Mouse (Mus musculus) granulocyte monocyte progenitor cell, adult 5-6 weeks (primary cell): ENCODE measurements around the gene Pfn1. TPM values are rescaled to one million over a fixed set of nuclear protein-coding genes. Genes with fewer than 3 reads are reported as not detected.

Experiments used
- ATAC-seq: replicated peaks from 2 replicates; pipeline ENCODE4 v1.8.0; 2016; ENCODE audit warnings: mild to moderate bottlenecking, moderate TSS enrichment, inconsistent platforms; ENCODE audit not compliant: poor library complexity, severe bottlenecking
- total RNA-seq, 2 experiments: library from RNA; stranded (forward) in 1 of 2; stranded (reverse) in 1 of 2; fragments of 200-712, 200-1000 nt in 1 of 2; fragments of >200 nt in 1 of 2; fragmentation: Nextera tagmentation in 1 of 2; gene quantifications; 2 replicates each; pipeline ENCODE4 v1.2.3; 2014 to 2017

The Pfn1 gene
- total RNA-seq, 2 experiments from 2014 or later: 461 to 1,364 TPM

GRCm38 (mm10) chr11:70678576-70678975 lies 24.1 kb upstream of the Pfn1 start:
- ATAC-seq: no peak

- no peak for ATAC-seq
These were observed 23.6 kb upstream of the Pfn1 start for GRCm38 (mm10) chr11:70678092-70678491.

- peak; percentile 46 for ATAC-seq
These were observed 20.1 kb upstream of the Pfn1 start for GRCm38 (mm10) chr11:70674501-70674900.

DNA sequence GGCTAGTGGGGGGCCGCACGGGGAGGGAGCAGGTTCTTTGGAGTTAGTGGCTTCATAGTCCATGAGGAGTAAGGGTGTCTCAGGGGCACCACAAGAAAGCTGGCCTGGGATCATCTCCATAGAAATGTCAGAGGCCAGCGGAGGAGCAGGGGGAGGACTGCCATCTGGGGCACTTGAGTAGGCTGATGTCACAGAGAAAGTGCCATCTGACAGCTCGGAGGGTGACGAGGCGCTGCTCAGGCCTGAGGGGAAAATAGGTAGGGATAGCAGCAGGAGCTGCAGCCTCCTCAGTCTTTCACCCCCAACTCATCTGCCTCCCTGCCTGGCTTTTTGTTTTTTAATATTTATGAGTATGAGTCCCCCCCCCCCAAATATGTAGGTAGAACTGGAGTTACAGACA lies 19.6 kb upstream of the Pfn1 start:
- ATAC-seq: no peak

- ATAC-seq: no peak
These were observed 17.0 kb upstream of the Pfn1 start for GRCm38 (mm10) chr11:70671333-70672047.

GRCm38 (mm10) chr11:70670483-70670882 lies 16.0 kb upstream of the Pfn1 start:
- ATAC-seq: no peak

GRCm38 (mm10) chr11:70669582-70670345 lies 15.3 kb upstream of the Pfn1 start:
- peak; percentile 41 for ATAC-seq

- peak; percentile 75 for ATAC-seq
These were observed 14.5 kb upstream of the Pfn1 start, which contains the start of gene Spag7 for GRCm38 (mm10) chr11:70668771-70669505. Gene Spag7 (minus strand): TSS chr11:70669416.

DNA sequence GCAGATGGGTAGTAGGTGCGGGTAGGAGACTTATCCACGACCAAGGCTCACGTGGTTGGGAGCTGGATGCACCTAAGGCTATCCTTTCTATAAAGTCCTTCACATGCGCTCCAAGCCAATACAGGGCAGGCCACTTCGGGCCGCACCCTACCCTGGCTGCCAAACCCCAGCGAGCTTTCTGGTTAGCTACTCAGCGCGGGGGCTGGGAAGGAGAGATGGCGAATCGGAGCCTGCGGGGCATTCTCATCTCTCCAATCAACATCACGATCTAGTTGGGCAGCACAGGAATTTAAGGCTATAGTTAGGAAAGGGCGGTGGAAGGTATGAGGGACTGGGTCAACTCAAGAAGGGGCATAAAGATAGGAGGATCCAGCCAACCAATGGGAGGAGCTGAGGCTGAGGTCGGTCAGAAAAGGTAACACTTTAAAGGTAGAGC lies 13.9 kb upstream of the Pfn1 start:
- ATAC-seq: no peak

DNA sequence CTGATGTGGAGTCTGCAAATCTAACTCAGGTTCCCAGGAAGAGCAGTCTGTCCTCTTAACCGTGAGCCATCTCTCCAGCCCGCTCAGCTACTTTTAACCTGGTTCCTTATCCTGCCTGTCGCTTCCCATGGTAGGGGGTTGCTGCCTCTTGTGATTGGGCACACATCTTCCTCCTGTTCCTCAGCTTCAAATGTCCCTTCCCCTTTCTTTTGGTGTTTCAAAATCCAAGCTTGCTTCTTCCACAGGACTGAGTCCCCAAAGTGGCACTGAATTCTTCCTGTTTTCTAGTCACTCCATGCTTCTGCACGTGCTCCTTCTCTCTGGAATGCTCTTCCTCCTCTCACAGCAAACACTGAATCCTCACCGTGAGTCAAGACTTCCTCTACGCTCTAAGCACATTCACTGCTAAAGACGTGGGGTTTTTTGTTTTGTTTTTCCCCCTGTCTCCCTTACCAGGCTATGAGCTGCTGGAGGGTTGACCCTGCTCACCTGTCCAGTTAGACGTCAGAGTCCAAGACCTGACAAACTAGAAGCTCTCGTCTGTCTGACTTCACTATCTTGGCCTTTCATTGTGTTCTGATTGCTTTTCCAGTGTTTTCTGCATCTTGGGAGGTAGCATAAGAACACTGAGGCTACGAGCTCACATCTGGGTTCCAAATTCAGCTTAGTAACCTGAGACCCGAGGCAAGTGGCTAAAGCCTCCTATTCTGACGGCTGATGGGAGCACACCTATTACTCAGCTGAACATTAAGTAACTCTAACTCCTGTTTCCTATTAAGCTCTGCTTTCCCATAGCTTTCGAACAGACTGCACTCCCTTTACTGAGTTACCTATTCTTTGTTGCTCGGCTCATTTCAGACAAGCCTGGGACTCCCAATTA lies 13.1 kb upstream of the Pfn1 start:
- ATAC-seq: peak; percentile 29

- ATAC-seq: no peak
These were observed 12.2 kb upstream of the Pfn1 start for GRCm38 (mm10) chr11:70666687-70667086.

DNA sequence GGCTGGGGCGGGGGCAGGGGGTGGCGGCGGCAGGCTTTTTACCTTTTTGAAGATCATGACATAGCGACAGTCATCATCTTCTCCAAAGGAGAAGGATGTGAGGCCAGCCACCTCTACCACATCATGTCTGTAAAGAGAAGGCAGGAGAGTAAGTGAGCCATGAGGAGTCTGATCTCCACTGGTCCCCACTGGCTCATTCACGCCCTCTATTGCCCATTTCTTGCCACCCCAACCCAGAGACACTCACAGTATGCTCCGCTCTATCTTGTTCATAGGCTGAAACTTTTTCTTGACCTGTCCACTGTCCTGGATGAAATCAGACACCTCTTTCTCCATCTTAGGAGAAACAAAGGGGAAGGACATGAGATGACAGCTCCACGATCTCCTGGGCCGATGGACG lies 10.3 kb upstream of the Pfn1 start:
- ATAC-seq: no peak

GRCm38 (mm10) chr11:70663957-70664356 lies 9.5 kb upstream of the Pfn1 start:
- no peak for ATAC-seq

GRCm38 (mm10) chr11:70663101-70663500 lies 8.7 kb upstream of the Pfn1 start:
- ATAC-seq: no peak

DNA sequence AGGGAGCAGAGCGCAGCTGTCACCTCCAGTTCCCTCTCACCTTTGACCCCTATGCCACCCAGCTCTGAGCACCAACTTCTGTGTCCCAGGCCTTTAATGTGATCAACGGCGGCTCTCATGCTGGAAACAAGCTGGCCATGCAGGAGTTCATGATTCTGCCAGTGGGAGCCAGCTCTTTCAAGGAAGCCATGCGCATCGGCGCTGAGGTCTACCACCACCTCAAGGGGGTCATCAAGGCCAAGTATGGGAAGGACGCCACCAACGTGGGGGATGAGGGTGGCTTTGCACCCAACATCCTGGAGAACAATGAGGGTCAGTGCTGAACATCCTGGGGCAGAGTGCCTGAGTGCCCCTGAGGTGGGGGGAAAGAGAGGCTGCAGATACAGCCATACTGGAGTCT lies 6.1 kb upstream of the Pfn1 start:
- ATAC-seq: no peak

DNA sequence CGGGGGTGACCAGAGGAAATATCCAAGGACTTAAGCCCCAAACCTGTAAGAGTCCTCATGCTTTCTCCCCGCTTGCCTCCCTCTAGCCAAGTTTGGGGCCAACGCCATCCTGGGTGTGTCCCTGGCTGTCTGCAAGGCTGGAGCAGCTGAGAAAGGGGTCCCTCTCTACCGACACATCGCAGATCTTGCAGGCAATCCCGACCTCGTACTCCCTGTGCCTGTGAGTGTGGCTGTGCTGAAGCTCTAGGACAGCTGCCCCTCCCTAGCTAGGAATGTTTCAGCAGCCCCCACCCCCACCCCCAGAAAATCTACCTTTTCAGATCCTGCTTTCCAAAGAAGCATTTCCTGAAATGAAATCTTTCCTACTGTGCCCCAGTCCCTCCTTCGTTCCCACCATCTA lies 4.5 kb upstream of the Pfn1 start:
- ATAC-seq: no peak

GRCm38 (mm10) chr11:70658521-70658920 lies 4.1 kb upstream of the Pfn1 start:
- ATAC-seq: no peak

- no peak for ATAC-seq
These were observed 3.5 kb upstream of the Pfn1 start for GRCm38 (mm10) chr11:70657991-70658390.

DNA sequence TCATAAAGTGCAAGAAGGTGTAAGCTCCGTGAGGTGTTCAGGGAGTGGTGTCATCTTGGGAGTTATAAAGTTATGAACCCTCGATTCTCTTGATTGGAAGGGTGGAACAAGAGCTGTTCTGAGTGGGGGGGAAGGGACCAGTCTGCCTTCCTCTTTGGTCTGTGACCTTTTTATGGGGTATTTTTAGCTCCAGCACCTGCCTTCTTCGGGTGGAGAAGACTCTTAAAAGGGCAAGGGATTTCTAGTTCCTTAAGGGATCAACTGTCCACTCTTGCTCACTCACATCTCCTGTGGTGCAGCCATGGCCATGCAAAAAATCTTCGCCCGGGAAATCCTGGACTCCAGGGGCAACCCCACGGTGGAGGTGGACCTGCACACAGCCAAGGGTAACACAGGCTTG lies 3.1 kb upstream of the Pfn1 start:
- ATAC-seq: no peak

DNA sequence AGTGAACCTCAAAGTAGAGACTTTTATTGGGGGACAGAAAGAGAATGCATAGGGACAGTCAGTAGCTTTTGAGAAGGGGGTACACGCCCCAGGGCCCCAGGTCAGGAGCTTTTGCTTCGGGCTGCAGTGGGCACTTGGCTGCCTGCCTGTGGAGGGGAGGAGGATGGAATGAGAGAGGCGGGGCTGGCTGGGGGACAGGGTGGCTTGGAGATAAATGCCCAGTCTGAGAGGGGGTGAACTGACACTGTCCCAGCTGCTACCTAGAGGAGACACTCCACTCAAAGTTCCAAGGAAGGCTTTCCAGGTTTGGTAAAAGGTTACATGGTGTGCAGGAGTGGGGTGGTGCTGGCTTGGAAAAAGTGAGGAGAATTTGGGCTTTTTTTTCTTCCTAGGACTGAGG lies 2.5 kb upstream of the Pfn1 start, which contains the start of gene Eno3:
Eno3 (plus strand) TSS at position 239 of the 400 bp plus-strand sequence.
- ATAC-seq: no peak
